Mouse (Mus musculus) heart, embryonic 13.5 days (tissue): ENCODE results near the gene Mettl27. TPM values are rescaled to one million over a fixed set of nuclear protein-coding genes. Genes with fewer than 3 reads are reported as not detected.
"Not testable (repeated sequence)": the region's sequence is repeated elsewhere in the genome, so short reads cannot be mapped to it uniquely, and the experiment has no call there.

ENCODE experiments used
- ATAC-seq: fragments of 200-750 bp; cut with Nextera tagmentation; 2 replicates; pipeline ENCODE4 v1.8.0; 2017; ENCODE audit warnings: moderate TSS enrichment; ENCODE audit not compliant: insufficient number of reproducible peaks, low FRiP score, low TSS enrichment; ENCODE audit errors: extremely low read depth
- H3K27ac ChIP-seq: fragments of 300-500 bp; sonication (generic); replicated peaks from 2 replicates; pipeline ENCODE4 v1.5.1; 2015; ENCODE audit warnings: moderate library complexity, mild to moderate bottlenecking, inconsistent platforms
- H3K27me3 ChIP-seq: fragments of 300-500 bp; sonication (generic); replicated peaks from 2 replicates; pipeline ENCODE4 v1.6.1; 2015; ENCODE audit warnings: mild to moderate bottlenecking, inconsistent platforms
- H3K36me3 ChIP-seq: fragments of 300-500 bp; sonication (generic); 2 replicates; pipeline ENCODE4 v1.6.1; 2015; ENCODE audit warnings: mild to moderate bottlenecking, inconsistent platforms
- H3K4me1 ChIP-seq: fragments of 300-500 bp; sonication (generic); 2 replicates; pipeline ENCODE4 v1.6.1; 2015; ENCODE audit warnings: inconsistent platforms
- H3K4me2 ChIP-seq: fragments of 300-500 bp; sonication (generic); 2 replicates; pipeline ENCODE4 v1.6.1; 2015; ENCODE audit warnings: inconsistent platforms, mild to moderate bottlenecking, moderate library complexity
- H3K4me3 ChIP-seq: fragments of 300-500 bp; sonication (generic); 2 replicates; pipeline ENCODE4 v1.5.1; 2015; ENCODE audit warnings: moderate library complexity, mild to moderate bottlenecking, inconsistent platforms
- H3K9ac ChIP-seq: fragments of 300-500 bp; sonication (generic); 2 replicates; pipeline ENCODE4 v1.6.1; 2015; ENCODE audit warnings: inconsistent platforms, mild to moderate bottlenecking, moderate library complexity
- H3K9me3 ChIP-seq: fragments of 300-500 bp; sonication (generic); 2 replicates; pipeline ENCODE4 v1.6.1; 2016; ENCODE audit warnings: inconsistent platforms
- WGBS: fragments of 180-500 bp; shearing (Covaris S2); methylation state at CpG from one replicate; pipeline ENCODE4 v1.1.7; 2015; ENCODE audit warnings: mixed read lengths; 5-methylcytosine and 5-hydroxymethylcytosine counted together
- polyA plus RNA-seq: library from polyadenylated mRNA; unstranded; fragments of >200 nt; fragmentation: Nextera tagmentation; extraction: Ambion mirVana; gene quantifications from 2 replicates; pipeline ENCODE4 v1.2.1, GENCODE M21; 2015

Gene Mettl27
- polyA plus RNA-seq, 1 experiment from 2014 or later, result 9.3 TPM

DNA sequence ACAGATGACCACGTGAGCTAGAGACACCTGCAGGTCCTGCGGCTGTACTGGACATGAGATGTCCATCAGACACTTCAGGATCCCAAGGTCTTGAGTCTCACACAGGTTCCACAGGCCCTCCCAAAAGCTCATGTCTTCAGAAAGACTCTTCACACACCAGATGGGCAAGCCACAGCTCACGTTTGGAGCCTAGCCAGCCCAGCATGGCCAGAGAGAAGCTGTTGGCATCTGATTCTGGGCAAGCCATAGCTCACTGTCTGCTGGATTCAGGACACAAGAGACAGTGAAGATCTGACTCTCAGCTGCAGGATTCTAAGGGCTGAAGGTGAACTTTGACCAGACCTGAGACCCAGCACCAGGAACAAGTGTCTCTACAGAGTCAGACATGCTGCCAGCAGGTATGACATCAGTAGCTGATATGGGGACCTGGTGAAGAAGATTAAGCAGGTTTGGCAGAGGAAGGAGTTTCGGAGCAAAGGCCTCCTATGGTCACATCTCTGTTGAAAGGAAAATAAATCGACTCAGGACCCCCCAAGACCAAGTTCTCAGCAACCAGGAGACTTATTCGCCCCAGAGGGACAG is 12.0 kb upstream of the Mettl27 start:
- Histone ChIP-seq H3K36me3 (no peaks in the 10 kb centered on the region), H3K4me2 (no peak overlapping the region), H3K9ac (no peak overlapping the region), H3K9me3 (no peaks in the 10 kb centered on the region), H3K4me3 (no peak overlapping the region), H3K27me3 (peaks cover 8% of the 10 kb centered on the region; the same call in 1 of the 2 replicates), H3K4me1 (peaks cover 7% of the 10 kb centered on the region), H3K27ac (no peak overlapping the region)
- no peak for ATAC-seq
- WGBS, result 69% methylated on average over 6 of the region's 6 CpGs

DNA sequence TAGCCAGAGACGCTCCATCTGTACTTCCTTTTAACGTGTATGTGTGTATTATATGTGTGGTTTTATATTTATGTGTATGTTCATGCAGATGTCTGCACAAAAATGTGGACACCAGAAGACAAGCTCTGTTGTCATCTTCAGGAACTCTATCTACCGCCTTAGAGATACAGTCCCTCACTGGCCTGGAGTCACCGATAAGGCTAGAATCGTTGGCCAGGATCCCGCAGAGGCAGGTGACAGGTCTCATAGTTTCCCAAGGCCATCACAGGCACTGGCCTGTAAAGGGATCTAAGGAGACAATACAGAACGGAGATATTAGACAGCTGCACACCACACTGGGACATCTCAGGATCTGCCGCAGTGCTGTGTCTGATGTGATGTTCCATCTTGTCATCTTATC is 11.1 kb upstream of the Mettl27 start:
- Histone ChIP-seq H3K4me3 (no peak overlapping the region), H3K36me3 (no peaks in the 10 kb centered on the region), H3K9me3 (no peaks in the 10 kb centered on the region), H3K27me3 (peaks cover 10% of the 10 kb centered on the region; the same call in 1 of the 2 replicates), H3K9ac (no peak overlapping the region), H3K4me2 (no peak overlapping the region), H3K4me1 (peaks cover 7% of the 10 kb centered on the region), H3K27ac (no peak overlapping the region)
- 80% methylated on average over 8 of the region's 8 CpGs for WGBS
- ATAC-seq, result no peak

DNA sequence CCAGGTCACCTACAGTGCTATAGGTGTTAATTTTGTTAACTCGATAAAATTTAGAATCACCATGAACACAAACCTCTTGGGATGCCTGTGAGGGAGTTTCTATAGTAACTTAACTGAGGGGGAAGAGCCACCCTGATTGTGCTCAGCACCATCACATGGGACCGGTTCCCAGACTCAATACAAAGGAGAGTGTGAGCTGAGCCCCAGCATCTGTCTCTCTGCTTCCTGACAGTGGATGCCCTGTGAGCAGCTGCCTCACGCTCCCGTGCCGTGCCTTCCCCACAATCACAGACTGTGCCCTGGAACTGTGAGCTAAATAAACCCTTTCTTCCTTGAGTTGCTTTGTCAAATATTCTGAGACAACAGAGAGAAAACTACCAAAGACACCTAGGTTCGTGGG is 9.0 kb upstream of the Mettl27 start:
- H3K27me3 ChIP-seq, result peaks cover 10% of the 10 kb centered on the region; the same call in 1 of the 2 replicates
- no peaks in the 10 kb centered on the region for H3K36me3 ChIP-seq
- no peak for ATAC-seq
- H3K27ac ChIP-seq, result no peak overlapping the region
- WGBS, result 67% methylated on average over 6 of the region's 6 CpGs
- H3K9ac ChIP-seq, result no peak overlapping the region
- H3K4me3 ChIP-seq, result no peak overlapping the region
- H3K4me1 ChIP-seq, result peaks cover 7% of the 10 kb centered on the region
- H3K4me2 ChIP-seq, result no peak overlapping the region
- H3K9me3 ChIP-seq, result no peaks in the 10 kb centered on the region

DNA sequence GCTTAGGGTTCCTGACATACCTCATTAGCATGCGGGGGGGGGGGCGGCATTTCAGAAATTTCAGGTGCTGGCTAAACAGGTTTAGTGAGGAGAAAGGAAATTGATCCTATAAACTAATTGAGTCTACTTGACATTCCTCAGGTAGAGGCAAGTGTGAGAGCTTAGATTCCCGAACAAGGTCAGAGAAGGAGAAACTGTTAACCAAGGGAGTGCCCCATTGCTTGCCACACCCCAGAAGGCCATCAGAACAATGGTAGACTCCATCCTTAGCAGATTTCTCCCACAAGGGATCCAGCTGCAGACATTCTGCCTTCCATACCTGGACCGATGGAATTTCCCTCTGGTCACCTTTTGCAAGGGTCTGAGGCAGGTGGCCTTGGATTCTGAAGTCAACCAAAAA is 5.4 kb upstream of the Mettl27 start:
- Histone ChIP-seq H3K36me3 (no peaks in the 10 kb centered on the region), H3K27ac (no peak overlapping the region), H3K4me3 (no peak overlapping the region), H3K9me3 (no peaks in the 10 kb centered on the region), H3K9ac (no peak overlapping the region), H3K4me1 (0 out of 2 replicates have a peak, but pooled peaks cover 3% of the 10 kb centered on the region), H3K4me2 (no peak overlapping the region), H3K27me3 (peaks cover 17% of the 10 kb centered on the region)
- ATAC-seq, result no peak
- 62% methylated on average over 4 of the region's 4 CpGs for WGBS

DNA sequence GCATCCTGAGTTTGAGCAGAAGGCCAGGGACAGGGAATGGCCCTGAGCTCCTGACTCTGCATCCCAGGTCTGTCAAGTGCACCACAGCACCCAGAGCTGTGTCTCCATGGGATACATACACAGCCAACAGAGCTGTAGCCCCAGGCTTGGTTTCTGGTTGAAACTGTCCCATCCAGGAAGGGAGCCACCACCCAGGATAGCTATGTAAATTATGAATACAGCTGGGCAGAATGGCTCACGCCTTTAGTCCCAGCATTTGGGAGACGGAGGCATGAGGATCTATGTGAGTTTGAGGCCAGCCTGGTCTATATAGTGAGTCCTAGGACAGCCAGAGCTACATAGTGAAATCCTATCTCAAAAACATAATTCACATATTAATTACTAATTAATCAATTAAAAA is 2.2 kb upstream of the Mettl27 start:
- no peak overlapping the region for H3K4me3 ChIP-seq
- 75% methylated on average over 2 of the region's 2 CpGs for WGBS
- no peaks in the 10 kb centered on the region for H3K36me3 ChIP-seq
- no peaks in the 10 kb centered on the region for H3K9me3 ChIP-seq
- H3K4me1 ChIP-seq, result peaks cover 8% of the 10 kb centered on the region; the same call in 1 of the 2 replicates
- ATAC-seq, result no peak
- H3K27ac ChIP-seq, result no peak overlapping the region
- H3K4me2 ChIP-seq, result no peak overlapping the region
- H3K9ac ChIP-seq, result no peak overlapping the region
- peaks cover 10% of the 10 kb centered on the region; the same call in 1 of the 2 replicates for H3K27me3 ChIP-seq

DNA sequence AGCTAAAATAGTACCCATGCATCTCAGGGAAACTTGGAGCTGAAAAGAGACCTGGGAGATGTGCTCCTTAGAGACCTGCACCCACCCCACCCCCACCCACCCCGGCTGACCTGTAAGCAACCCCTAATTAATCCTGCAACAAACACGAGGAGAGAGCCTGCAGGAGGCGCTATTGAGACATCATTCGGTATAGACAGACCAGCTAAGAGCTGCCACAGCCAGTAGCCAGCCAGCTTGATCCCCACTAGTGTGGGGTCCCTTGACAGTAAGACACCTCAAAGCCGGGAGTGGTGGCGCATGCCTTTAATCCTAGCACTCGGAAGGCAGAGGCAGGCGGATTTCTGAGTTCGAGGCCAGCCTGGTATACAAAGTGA is 722 bp downstream of the Mettl27 start:
- Histone ChIP-seq H3K9ac (peak overlapping the region; percentile 89), H3K27me3 (peaks cover 6% of the 10 kb centered on the region; the same call in 1 of the 2 replicates), H3K4me2 (peak overlapping the region; percentile 98), H3K36me3 (no peaks in the 10 kb centered on the region), H3K27ac (peak overlapping the region; percentile 84), H3K4me1 (peaks cover 8% of the 10 kb centered on the region; the same call in 1 of the 2 replicates), H3K4me3 (peak overlapping the region; percentile 85), H3K9me3 (no peaks in the 10 kb centered on the region)
- WGBS, result 38% methylated on average over 9 of the region's 9 CpGs
- no peak for ATAC-seq

DNA sequence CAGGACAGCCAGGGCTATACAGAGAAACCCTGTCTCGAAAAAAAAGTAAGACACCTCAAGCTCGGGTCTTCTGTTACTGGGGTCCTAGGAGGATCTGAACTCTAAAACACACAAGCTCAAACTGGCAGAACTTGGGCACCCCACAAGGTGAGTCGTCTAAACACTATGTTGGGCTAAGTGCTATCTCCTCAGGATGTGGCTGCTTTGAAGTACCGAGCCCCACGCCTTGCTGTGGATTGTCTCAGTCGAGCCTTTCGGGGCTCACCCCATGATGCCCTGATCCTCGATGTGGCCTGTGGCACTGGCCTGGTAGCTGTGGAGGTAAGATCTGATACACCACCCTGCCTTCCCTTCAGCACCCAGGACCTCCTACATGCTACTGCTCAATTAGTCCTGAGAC is 1.1 kb downstream of the Mettl27 start:
- Histone ChIP-seq H3K36me3 (no peaks in the 10 kb centered on the region), H3K4me2 (peak overlapping the region; percentile 98), H3K27me3 (peaks cover 6% of the 10 kb centered on the region; the same call in 1 of the 2 replicates), H3K27ac (no peak overlapping the region), H3K4me3 (peak overlapping the region; percentile 85), H3K4me1 (peaks cover 8% of the 10 kb centered on the region; the same call in 1 of the 2 replicates), H3K9ac (peak overlapping the region; percentile 89; the same call in 1 of the 2 replicates), H3K9me3 (no peaks in the 10 kb centered on the region)
- 78% methylated on average over 8 of the region's 8 CpGs for WGBS
- no peak for ATAC-seq

DNA sequence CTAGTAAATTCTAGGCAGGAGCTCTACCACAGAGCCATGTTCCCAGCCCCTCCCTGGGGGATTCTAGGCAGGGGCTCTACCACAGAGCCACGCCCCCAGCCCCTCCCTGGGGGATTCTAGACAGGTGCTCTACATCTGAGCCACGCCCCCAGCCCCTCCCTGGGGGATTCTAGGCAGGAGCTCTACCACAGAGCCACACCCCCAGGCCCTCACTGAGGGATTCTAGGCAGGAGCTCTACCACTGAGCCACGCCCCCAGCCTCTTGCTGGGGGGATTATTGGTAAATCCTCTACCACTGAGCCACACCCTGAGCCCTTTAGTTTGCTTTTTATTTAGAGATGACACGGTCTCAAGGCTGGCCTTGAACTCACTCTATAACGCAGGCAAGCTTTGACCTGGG is 1.5 kb downstream of the Mettl27 start:
- not testable (repeated sequence) for H3K9ac ChIP-seq, H3K27ac ChIP-seq, H3K4me3 ChIP-seq, H3K4me1 ChIP-seq, H3K36me3 ChIP-seq, H3K9me3 ChIP-seq, H3K27me3 ChIP-seq, ATAC-seq
- H3K4me2 ChIP-seq, result peak overlapping the region; percentile 98
- 91% methylated on average over 5 of the region's 5 CpGs for WGBS

DNA sequence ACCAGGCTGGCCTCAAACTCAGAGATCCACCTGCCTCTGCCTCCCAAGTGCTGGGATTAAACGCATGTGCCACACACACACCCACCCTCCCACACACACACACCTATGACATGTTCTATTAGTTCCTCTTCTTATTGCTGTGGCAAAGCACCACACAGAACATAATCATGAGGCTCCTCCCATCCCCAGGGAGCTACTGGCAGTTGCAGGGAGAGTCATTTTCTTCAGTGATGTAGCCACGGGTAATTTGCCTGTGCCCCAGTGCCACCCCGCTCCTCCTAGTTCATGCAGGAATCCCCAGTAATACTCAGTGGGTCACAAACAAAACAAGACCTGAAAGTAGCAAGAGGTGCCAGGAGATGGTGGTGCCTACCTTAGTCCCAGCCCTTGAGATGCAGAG is 2.5 kb downstream of the Mettl27 start:
- no peak for ATAC-seq
- Histone ChIP-seq H3K9me3 (no peaks in the 10 kb centered on the region), H3K9ac (no peak overlapping the region), H3K4me2 (no peak overlapping the region), H3K4me3 (no peak overlapping the region), H3K36me3 (no peaks in the 10 kb centered on the region), H3K27me3 (0 out of 2 replicates have a peak, but pooled peaks cover 2% of the 10 kb centered on the region), H3K27ac (no peak overlapping the region), H3K4me1 (peaks cover 8% of the 10 kb centered on the region; the same call in 1 of the 2 replicates)
- 80% methylated on average over 3 of the region's 3 CpGs for WGBS

DNA sequence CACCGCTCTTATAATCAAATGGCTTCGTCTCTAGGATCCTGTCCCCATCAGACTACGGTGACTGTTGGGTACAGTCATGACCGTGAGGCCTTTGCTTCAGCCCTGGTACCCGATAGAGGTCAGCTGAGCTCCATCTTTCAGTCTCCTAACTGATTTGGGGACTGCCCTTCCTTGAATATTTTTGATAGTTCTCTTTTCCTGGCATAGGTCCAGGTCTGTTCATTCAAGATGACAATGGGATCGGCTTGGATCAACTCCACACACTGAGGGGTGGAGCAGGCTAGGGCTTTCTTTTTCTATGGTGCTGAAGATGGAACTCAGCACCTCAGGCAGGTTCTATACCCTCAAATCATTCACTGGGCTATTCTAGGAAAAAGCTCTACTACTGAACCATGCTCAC is 3.9 kb downstream of the Mettl27 start:
- ATAC-seq, result no peak
- Histone ChIP-seq H3K4me1 (peaks cover 8% of the 10 kb centered on the region; the same call in 1 of the 2 replicates), H3K9me3 (no peaks in the 10 kb centered on the region), H3K9ac (no peak overlapping the region), H3K4me3 (no peak overlapping the region), H3K4me2 (no peak overlapping the region), H3K27ac (no peak overlapping the region), H3K27me3 (no peaks in the 10 kb centered on the region), H3K36me3 (no peaks in the 10 kb centered on the region)
- 83% methylated on average over 6 of the region's 6 CpGs for WGBS

DNA sequence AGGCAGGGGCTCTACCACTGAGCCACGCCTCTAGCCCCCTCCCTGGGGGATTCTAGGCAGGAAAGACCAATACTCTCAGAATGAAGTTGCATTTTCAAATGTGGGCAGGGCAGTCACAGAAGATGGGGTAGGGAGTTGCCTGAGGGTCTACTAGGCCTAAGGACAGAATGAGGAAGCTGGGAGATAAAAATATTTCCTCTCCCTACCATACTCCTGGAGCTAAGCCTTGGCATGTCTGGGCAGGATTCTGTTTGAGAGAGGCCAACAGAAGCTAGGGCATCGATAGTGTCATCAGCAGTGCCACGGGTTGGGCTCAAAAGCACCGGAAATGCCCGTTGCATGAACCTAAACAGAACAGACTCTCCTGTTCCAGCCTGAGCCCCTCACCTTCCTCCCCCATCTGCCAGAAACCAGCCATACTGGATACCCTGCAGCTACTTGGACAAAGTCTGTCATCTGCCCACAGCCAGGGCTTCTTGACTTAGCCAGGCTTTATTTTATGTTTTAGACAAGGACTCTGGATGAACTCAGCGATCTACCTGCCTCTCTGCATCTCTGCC is 4.5 kb downstream of the Mettl27 start:
- no peaks in the 10 kb centered on the region for H3K36me3 ChIP-seq
- no peak overlapping the region for H3K27ac ChIP-seq
- no peak overlapping the region for H3K9ac ChIP-seq
- peaks cover 5% of the 10 kb centered on the region; the same call in 1 of the 2 replicates for H3K4me1 ChIP-seq
- H3K27me3 ChIP-seq, result no peaks in the 10 kb centered on the region
- H3K4me2 ChIP-seq, result no peak overlapping the region
- H3K4me3 ChIP-seq, result no peak overlapping the region
- no peaks in the 10 kb centered on the region for H3K9me3 ChIP-seq
- ATAC-seq, result no peak
- 86% methylated on average over 6 of the region's 6 CpGs for WGBS

DNA sequence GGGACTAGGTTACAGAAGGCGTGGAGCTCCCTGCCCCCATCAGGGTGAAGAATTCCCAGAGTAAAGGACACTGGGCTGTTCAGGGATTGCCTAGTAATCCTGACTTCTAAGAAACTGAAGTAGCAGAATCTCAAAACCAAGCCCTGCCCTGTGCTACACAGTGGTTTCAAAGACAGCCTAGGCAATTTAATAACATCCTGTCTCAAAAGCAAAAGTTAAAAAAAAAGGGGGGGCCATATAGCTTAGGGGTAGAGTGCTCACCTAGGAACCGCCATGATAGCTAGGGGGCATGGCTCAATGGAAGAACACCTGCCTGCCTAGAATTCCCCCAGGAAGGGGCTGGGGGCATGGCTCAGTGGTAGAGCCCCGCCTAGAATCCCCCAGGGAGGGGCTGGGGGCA is 6.9 kb downstream of the Mettl27 start:
- Histone ChIP-seq H3K36me3 (no peaks in the 10 kb centered on the region), H3K27me3 (peaks cover 5% of the 10 kb centered on the region; the same call in 1 of the 2 replicates), H3K27ac (no peak overlapping the region), H3K4me1 (0 out of 2 replicates have a peak, but pooled peaks cover 5% of the 10 kb centered on the region), H3K4me2 (no peak overlapping the region), H3K9me3 (no peaks in the 10 kb centered on the region), H3K4me3 (no peak overlapping the region), H3K9ac (no peak overlapping the region)
- 63% methylated on average over 3 of the region's 3 CpGs for WGBS
- no peak for ATAC-seq
